Mouse (Mus musculus) ES-E14 (cell line): ENCODE results near the gene Crmp1.

Experiments
- CHD2 ChIP-seq: IDR thresholded peaks from 2 replicates; pipeline ENCODE4 v1.6.1; 2014; ENCODE audit warnings: mild to moderate bottlenecking, low read depth, low read length, inconsistent platforms
- HCFC1 ChIP-seq: IDR thresholded peaks from 2 replicates; pipeline ENCODE4 v1.6.1; 2012; ENCODE audit warnings: low read length, inconsistent platforms, borderline replicate concordance; ENCODE audit not compliant: insufficient read depth
- MAFK ChIP-seq: IDR thresholded peaks from 2 replicates; pipeline ENCODE4 v1.6.1; 2014; ENCODE audit warnings: mild to moderate bottlenecking, low read depth, low read length, inconsistent platforms; ENCODE audit not compliant: insufficient read depth
- ZNF384 ChIP-seq: IDR thresholded peaks from 2 replicates; pipeline ENCODE4 v1.6.1; 2012; ENCODE audit warnings: low read depth, low read length, inconsistent platforms

GRCm38 (mm10) chr5:37242360-37243168 is 824 bp downstream of the Crmp1 start:
- TF ChIP-seq ZNF384 (no peak), HCFC1 (no peak), CHD2 (no peak), MAFK (no peak)
